Mouse (Mus musculus) kidney, adult 2 months (tissue): ENCODE data around the gene Svep1. TPM values are rescaled to one million over a fixed set of nuclear protein-coding genes. Genes with fewer than 3 reads are reported as not detected.
A peak's percentile ranks its signal among the peaks of the same experiment; 100 is the strongest.

Experiments used
- DNase-seq: peaks from one replicate; pipeline ENCODE4 v3.0.0; 2021
- H3K27ac ChIP-seq: fragments of 200-500 bp; 2 replicates; pipeline ENCODE4 v1.5.1; 2012; ENCODE audit warnings: low read depth, low read length, control low read depth, inconsistent platforms; ENCODE audit not compliant: insufficient read depth
- H3K27me3 ChIP-seq: fragments of 200-500 bp; replicated peaks from 2 replicates; pipeline ENCODE4 v1.6.1; 2012; ENCODE audit warnings: mild to moderate bottlenecking, moderate library complexity, low read length, inconsistent platforms; ENCODE audit not compliant: control insufficient read depth, insufficient read depth
- H3K36me3 ChIP-seq: fragments of 200-500 bp; 2 replicates; pipeline ENCODE4 v1.6.1; 2012; ENCODE audit warnings: mild to moderate bottlenecking, moderate library complexity, low read length, inconsistent platforms; ENCODE audit not compliant: control insufficient read depth, insufficient read depth
- H3K4me1 ChIP-seq: fragments of 200-500 bp; 2 replicates; pipeline ENCODE4 v1.6.1; 2011; ENCODE audit warnings: low read length; ENCODE audit not compliant: control insufficient read depth, insufficient read depth
- H3K4me3 ChIP-seq: fragments of 200-500 bp; 2 replicates; pipeline ENCODE4 v1.5.1; 2011; ENCODE audit warnings: mild to moderate bottlenecking, low read depth, low read length, control low read depth; ENCODE audit not compliant: insufficient read depth
- CTCF ChIP-seq: fragments of 200-500 bp; conservative IDR thresholded peaks from 2 replicates; pipeline ENCODE4 v1.5.1; 2011; ENCODE audit warnings: low read depth, mild to moderate bottlenecking, control low read depth, low read length, moderate library complexity, mixed read lengths; ENCODE audit not compliant: insufficient read depth, insufficient read length
- POLR2A ChIP-seq: fragments of 200-500 bp; IDR thresholded peaks from one replicate; pipeline ENCODE4 v1.6.1; 2011; ENCODE audit warnings: low read depth, low read length, control low read depth
- WGBS: fragments of 180-500 bp; shearing (Covaris S2); methylation state at CpG from one replicate; pipeline ENCODE4 v1.1.7; 2018; 5-methylcytosine and 5-hydroxymethylcytosine counted together
- polyA plus RNA-seq: library from polyadenylated mRNA; depleted of rRNA; stranded (reverse); fragments of >200 nt; gene quantifications from 2 replicates; pipeline ENCODE4 v1.2.3, GENCODE M21; 2012; rRNA removed

Gene Svep1
- 8.9 and 10.6 TPM in 2 replicates for polyA plus RNA-seq

DNA sequence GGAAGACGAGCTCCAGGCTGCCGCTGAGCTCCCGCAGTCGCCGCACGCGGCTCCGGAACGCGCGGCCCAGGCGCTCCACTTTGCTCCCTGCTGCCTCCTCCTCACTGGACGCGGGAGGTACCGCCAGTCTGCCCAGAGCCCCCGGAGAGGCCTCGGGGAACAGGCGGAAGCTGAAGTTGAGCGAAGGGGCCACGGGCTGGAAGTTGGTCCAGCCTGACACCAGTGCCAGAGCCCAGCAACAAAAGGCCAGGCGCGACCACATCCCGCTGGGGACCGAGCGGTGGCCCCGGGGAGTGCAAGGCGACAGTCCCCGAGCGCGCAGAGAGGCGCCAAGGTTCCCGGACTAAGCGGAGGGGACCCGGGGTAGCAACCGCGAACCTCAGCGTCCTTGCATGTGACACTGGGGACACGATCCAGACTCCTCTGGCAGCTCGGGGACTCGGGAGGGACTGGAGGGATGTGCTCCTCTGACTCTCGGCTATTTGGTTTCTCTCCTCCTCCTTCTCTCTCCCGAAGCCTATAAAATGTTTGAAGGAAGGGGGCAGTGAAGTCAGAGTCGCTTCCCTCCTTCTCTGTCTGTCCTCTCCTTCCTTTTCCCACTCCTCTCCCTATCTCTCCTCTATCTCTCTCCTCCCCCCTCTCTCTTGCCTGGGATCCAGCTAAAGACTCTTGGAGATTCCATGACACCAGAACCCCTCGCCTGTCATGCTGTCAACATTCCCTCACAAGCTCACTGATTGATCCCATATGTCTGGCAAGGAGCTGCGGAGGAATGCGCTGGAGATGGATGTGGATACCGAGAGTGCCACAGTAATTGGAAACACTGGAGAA, at the start of gene Svep1:
TSS of gene Svep1 (minus strand) at position 745 of the 831 bp plus-strand sequence.
- DNase-seq = peak; percentile 55
- Histone ChIP-seq H3K27me3 (no peaks in the 10 kb centered on the region), H3K4me3 (peak within 1 kb of the TSS; percentile 27), H3K36me3 (no peaks in the 10 kb centered on the region), H3K4me1 (no peaks in the 10 kb centered on the region), H3K27ac (peak within 1 kb of the TSS; percentile 29)
- WGBS = 1% methylated on average over 47 of the region's 47 CpGs
- TF ChIP-seq POLR2A (no peak), CTCF (no peak)

DNA sequence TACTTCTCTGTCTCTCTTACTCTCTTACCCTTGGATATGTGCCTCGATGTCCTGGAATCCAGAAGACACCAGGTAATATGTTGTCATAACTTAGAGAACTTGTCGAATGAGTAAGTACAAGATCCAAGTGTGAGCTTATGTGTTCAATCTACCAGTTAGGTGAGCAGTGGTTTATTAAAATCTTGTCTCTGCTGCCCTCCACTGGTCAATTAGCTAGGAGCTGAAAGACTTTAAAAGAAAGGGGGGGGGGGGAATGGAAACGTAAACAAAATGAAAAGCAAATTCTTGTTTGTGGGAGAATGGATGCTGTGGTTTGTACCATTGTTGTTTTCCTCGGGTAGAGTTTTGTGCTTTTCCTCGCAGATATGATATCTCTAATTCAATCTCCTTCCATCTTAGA, 46.8 kb upstream of the Svep1 start:
- H3K4me1 ChIP-seq = no peaks in the 10 kb centered on the region
- TF ChIP-seq CTCF (0 out of 2 replicates have a peak, but pooled peaks have one; percentile 10), POLR2A (no peak)
- no peaks in the 10 kb centered on the region for H3K27me3 ChIP-seq
- no peak overlapping the region for H3K4me3 ChIP-seq
- H3K27ac ChIP-seq = no peak overlapping the region
- 21% methylated on average over 5 of the region's 5 CpGs for WGBS
- peak; percentile 63 for DNase-seq
- H3K36me3 ChIP-seq = no peaks in the 10 kb centered on the region

DNA sequence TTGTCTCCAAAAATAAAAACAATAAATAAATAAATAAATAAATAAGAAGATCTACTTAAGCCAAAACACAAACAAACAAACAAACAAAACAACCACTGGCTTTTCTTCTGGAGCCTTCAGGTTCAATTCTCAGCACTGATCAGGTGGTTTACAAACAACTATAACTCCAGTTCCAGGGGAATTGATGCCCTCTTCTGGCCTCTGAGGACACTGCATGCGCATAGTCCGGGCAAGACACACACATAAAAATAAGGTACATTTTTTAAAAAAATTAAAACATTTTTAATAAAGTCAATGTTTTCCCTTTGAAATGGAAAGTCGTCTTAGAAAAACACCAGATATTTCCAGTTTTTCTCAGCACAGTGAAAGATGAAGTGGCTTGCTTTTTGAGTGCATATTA, 45.7 kb upstream of the Svep1 start:
- Histone ChIP-seq H3K27ac (no peak overlapping the region), H3K27me3 (no peaks in the 10 kb centered on the region), H3K4me1 (no peaks in the 10 kb centered on the region), H3K4me3 (no peak overlapping the region), H3K36me3 (no peaks in the 10 kb centered on the region)
- WGBS = 93% methylated on average over 3 of the region's 3 CpGs
- DNase-seq = no peak
- TF ChIP-seq POLR2A (no peak), CTCF (no peak)

DNA sequence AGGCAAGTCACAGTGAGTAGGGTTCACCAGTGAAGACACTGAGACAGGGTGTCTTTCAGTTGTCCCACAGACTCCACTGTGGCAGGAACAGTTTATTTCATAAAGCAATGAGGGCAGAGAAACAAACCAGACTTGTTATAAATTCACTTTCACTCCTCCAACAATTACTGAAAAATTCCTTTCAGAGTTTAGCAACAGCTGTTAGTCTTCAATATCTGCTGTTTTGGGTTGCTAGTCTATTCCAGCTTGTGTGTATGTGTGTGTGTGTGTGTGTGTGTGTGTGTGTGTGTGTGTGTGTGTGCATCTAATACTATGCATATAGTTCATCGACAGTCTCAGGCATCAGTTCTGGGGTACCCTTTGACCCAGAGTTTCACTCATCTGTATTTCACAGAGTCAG, 38.9 kb upstream of the Svep1 start:
- no peaks in the 10 kb centered on the region for H3K27me3 ChIP-seq
- TF ChIP-seq POLR2A = no peak
- TF ChIP-seq CTCF = no peak
- no peaks in the 10 kb centered on the region for H3K36me3 ChIP-seq
- H3K4me1 ChIP-seq = no peaks in the 10 kb centered on the region
- no peak overlapping the region for H3K4me3 ChIP-seq
- 69% methylated on average over 1 of the region's 1 CpGs for WGBS
- DNase-seq = no peak
- H3K27ac ChIP-seq = no peak overlapping the region

DNA sequence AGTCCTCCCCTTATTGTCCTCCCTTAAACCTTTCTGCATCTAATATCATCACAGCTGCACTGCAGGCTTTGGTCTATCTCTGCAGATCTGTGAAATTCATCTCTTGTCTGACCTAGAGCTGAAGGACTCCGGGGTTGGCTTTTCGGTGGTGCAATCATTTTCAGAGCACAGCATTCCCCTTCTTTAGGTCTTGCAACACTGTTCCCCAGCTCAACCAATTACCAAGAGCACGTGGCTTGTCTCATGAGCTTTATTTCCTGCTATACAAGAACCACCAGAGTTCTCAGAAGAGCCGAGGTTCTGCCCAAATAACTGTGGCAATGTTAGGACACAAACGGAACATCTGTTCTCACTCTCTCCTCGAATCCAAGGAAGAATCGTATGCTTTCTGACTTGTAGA, 33.8 kb upstream of the Svep1 start:
- WGBS = 75% methylated on average over 7 of the region's 7 CpGs
- H3K27me3 ChIP-seq = no peaks in the 10 kb centered on the region
- peak; percentile 7 for DNase-seq
- no peaks in the 10 kb centered on the region for H3K36me3 ChIP-seq
- no peak overlapping the region for H3K4me3 ChIP-seq
- H3K4me1 ChIP-seq = no peaks in the 10 kb centered on the region
- TF ChIP-seq CTCF = no peak
- no peak overlapping the region for H3K27ac ChIP-seq

DNA sequence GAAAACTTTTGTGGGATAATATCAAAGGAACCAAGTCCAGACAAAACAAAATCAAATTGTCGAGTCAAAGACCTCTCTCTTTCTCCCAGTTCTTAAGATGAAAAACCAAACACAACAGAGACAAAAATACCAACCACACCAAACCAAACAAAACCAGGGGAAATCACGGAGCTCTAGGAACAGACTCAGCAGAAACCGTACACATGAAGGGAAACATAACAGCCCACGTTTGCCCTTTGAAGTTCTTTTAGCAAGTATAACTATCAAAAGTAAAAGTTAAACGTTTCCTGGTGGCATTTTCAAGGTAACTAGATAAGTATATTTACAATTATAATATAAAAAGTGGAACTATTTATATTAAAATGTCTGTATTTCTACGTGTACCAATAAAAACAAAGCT, 29.2 kb upstream of the Svep1 start:
- DNase-seq = no peak
- 28% methylated on average over 6 of the region's 6 CpGs for WGBS
- no peaks in the 10 kb centered on the region for H3K4me1 ChIP-seq
- H3K4me3 ChIP-seq = no peak overlapping the region
- no peaks in the 10 kb centered on the region for H3K36me3 ChIP-seq
- no peaks in the 10 kb centered on the region for H3K27me3 ChIP-seq
- no peak overlapping the region for H3K27ac ChIP-seq
- TF ChIP-seq POLR2A = no peak
- TF ChIP-seq CTCF = no peak

DNA sequence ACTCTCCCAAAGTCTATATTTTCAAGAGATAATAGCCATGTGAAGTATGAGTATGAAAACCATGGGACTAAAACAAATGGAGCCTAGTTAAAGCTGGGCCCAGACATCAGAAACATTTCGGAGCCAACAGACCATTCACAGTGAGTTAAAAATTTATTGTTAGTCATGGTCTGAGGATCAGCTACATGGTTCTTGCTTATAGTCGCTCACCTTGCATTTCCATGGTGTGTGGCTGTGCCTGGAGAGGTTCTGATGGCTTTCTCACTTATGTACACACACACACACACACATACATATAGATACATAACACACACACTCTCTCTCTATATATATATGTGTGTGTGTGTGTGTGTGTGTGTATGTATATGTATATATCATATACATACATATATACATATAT, 16.8 kb upstream of the Svep1 start:
- no peak for TF ChIP-seq CTCF
- WGBS = 31% methylated on average over 2 of the region's 2 CpGs
- Histone ChIP-seq H3K4me1 (no peaks in the 10 kb centered on the region), H3K27ac (no peak overlapping the region), H3K4me3 (no peak overlapping the region), H3K27me3 (no peaks in the 10 kb centered on the region), H3K36me3 (no peaks in the 10 kb centered on the region)
- DNase-seq = peak; percentile 15

DNA sequence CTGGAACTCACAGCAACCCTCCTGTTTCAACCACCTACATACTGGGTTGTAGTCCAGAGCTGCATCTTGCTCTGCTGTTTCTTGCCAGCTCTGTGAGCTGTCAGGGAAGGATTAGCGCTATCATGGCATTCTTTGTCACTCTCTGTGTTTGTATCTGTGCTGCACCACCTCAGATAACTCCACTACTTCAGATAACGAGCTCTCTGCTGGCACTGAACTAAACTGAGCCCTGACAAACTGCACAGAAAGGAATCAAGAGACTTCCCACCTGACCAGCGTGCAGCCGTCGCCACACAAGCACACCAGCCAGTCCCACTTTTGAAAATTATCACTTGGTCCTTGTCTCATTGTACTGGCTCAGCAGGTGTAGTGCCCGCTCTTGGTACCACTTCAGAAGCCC, 4.7 kb upstream of the Svep1 start:
- Histone ChIP-seq H3K36me3 (no peaks in the 10 kb centered on the region), H3K4me3 (no peak overlapping the region), H3K4me1 (no peaks in the 10 kb centered on the region), H3K27ac (no peak overlapping the region), H3K27me3 (no peaks in the 10 kb centered on the region)
- no peak for TF ChIP-seq CTCF
- TF ChIP-seq POLR2A = no peak
- DNase-seq = no peak
- 88% methylated on average over 6 of the region's 6 CpGs for WGBS
